Mouse (Mus musculus) midbrain, postnatal 0 days (tissue): ENCODE results near the gene Rab3c. TPM values are rescaled to one million over a fixed set of nuclear protein-coding genes. Genes with fewer than 3 reads are reported as not detected.

Experiments used
- ATAC-seq: fragments of 200-750 bp; cut with Nextera tagmentation; 2 replicates; pipeline ENCODE4 v1.8.0; 2017; ENCODE audit warnings: moderate number of reproducible peaks, mild to moderate bottlenecking, moderate TSS enrichment, moderate library complexity; ENCODE audit not compliant: low FRiP score
- DNase-seq: peaks from one replicate; pipeline ENCODE4 v3.0.0-alpha.2; 2015; ENCODE audit warnings: low spot score
- H3K27ac ChIP-seq: fragments of 300-500 bp; sonication (generic); 2 replicates; pipeline ENCODE4 v1.5.1; 2014; ENCODE audit warnings: low read depth, mild to moderate bottlenecking, low read length, mixed read lengths
- H3K27me3 ChIP-seq: fragments of 300-500 bp; sonication (generic); 2 replicates; pipeline ENCODE4 v1.6.1; 2014; ENCODE audit warnings: low read length, control low read depth, mixed read lengths; ENCODE audit not compliant: insufficient read depth
- H3K36me3 ChIP-seq: fragments of 300-500 bp; sonication (generic); 2 replicates; pipeline ENCODE4 v1.6.1; 2014; ENCODE audit warnings: low read length, control low read depth, mixed read lengths; ENCODE audit not compliant: insufficient read depth
- H3K4me1 ChIP-seq: fragments of 300-500 bp; sonication (generic); 2 replicates; pipeline ENCODE4 v1.6.1; 2014; ENCODE audit warnings: mild to moderate bottlenecking, control low read depth, antibody characterized with exemption, low read length, mixed read lengths; ENCODE audit not compliant: insufficient read depth
- H3K4me2 ChIP-seq: fragments of 300-500 bp; sonication (generic); 2 replicates; pipeline ENCODE4 v1.6.1; 2014; ENCODE audit warnings: low read depth, mild to moderate bottlenecking, low read length, mixed read lengths; ENCODE audit not compliant: poor library complexity, severe bottlenecking
- H3K4me3 ChIP-seq: fragments of 300-500 bp; sonication (generic); 2 replicates; pipeline ENCODE4 v1.5.1; 2014; ENCODE audit warnings: low read depth, mild to moderate bottlenecking, low read length, moderate library complexity
- H3K9ac ChIP-seq: fragments of 300-500 bp; sonication (generic); replicated peaks from 2 replicates; pipeline ENCODE4 v1.6.1; 2014; ENCODE audit warnings: mild to moderate bottlenecking, low read length, moderate library complexity, mixed read lengths; ENCODE audit not compliant: poor library complexity, severe bottlenecking
- H3K9me3 ChIP-seq: fragments of 300-500 bp; sonication (generic); 2 replicates; pipeline ENCODE4 v1.6.1; 2016; ENCODE audit warnings: low read length, control low read depth
- CTCF ChIP-seq: IDR thresholded peaks from 2 replicates; pipeline ENCODE4 v1.5.1; 2016; ENCODE audit warnings: antibody characterized with exemption, mild to moderate bottlenecking
- WGBS: fragments of 180-500 bp; shearing (Covaris S2); extraction: QIAGEN DNeasy Blood & Tissue Kit; methylation state at CpG from one replicate; pipeline ENCODE4 v1.1.7; 2014; 5-methylcytosine and 5-hydroxymethylcytosine counted together
- polyA plus RNA-seq: library from polyadenylated mRNA; unstranded; fragments of >200 nt; fragmentation: Nextera tagmentation; extraction: Ambion mirVana; gene quantifications from 2 replicates; pipeline ENCODE4 v1.2.1, GENCODE M21; 2015
- total RNA-seq: library from RNA; depleted of rRNA; stranded (reverse); fragments of >200 nt; gene quantifications from 2 replicates; pipeline ENCODE4 v1.2.3, GENCODE M21; 2014

The Rab3c gene
- total and polyA plus RNA-seq, 2 experiments from 2014 or later, result 164 to 168 TPM

GRCm38 (mm10) chr13:110219195-110219594 lies 61.6 kb downstream of the Rab3c start:
- no peaks in the 10 kb centered on the region for H3K27me3 ChIP-seq
- 29% methylated on average over 7 of the region's 7 CpGs for WGBS
- H3K9ac ChIP-seq, result no peak overlapping the region
- H3K9me3 ChIP-seq, result no peaks in the 10 kb centered on the region
- TF ChIP-seq CTCF, result no peak
- no peak for DNase-seq
- H3K4me2 ChIP-seq, result no peak overlapping the region
- no peak overlapping the region for H3K27ac ChIP-seq
- no peaks in the 10 kb centered on the region for H3K4me1 ChIP-seq
- no peak overlapping the region for H3K4me3 ChIP-seq
- ATAC-seq, result no peak
- H3K36me3 ChIP-seq, result no peaks in the 10 kb centered on the region

DNA sequence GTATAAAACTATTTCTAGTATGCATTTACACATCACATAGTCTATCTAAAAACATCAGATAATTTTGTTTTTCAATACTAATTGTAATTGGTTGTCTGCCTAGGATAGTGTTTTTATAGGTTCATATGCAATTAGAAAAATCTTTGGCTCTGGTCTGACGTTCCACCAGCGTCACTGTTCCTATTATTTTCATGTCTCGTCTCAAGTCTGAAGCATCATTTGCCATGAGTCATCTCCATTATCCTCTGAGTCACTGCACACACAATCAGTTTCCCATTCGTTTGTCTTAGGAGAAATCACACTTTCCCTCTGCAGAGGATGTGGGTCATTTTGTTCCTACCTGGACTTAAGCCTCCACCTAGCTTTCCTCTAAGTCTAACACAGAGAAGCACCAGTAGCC lies 62.3 kb downstream of the Rab3c start:
- no peak overlapping the region for H3K9ac ChIP-seq
- no peak overlapping the region for H3K27ac ChIP-seq
- H3K9me3 ChIP-seq, result no peaks in the 10 kb centered on the region
- no peak overlapping the region for H3K4me3 ChIP-seq
- H3K36me3 ChIP-seq, result no peaks in the 10 kb centered on the region
- DNase-seq (peak; percentile 13), ATAC-seq (no peak)
- TF ChIP-seq CTCF, result no peak
- WGBS, result 57% methylated on average over 4 of the region's 4 CpGs
- H3K27me3 ChIP-seq, result no peaks in the 10 kb centered on the region
- no peaks in the 10 kb centered on the region for H3K4me1 ChIP-seq
- no peak overlapping the region for H3K4me2 ChIP-seq

- H3K27ac ChIP-seq, result no peak overlapping the region
- H3K4me3 ChIP-seq, result no peak overlapping the region
- H3K27me3 ChIP-seq, result no peaks in the 10 kb centered on the region
- ATAC-seq (no peak), DNase-seq (no peak)
- H3K4me2 ChIP-seq, result no peak overlapping the region
- no peaks in the 10 kb centered on the region for H3K4me1 ChIP-seq
- TF ChIP-seq CTCF, result no peak
- no peaks in the 10 kb centered on the region for H3K36me3 ChIP-seq
- WGBS, result 89% methylated on average over 8 of the region's 8 CpGs
- no peak overlapping the region for H3K9ac ChIP-seq
- H3K9me3 ChIP-seq, result no peaks in the 10 kb centered on the region
These were observed 69.2 kb downstream of the Rab3c start for GRCm38 (mm10) chr13:110211526-110212075.

DNA sequence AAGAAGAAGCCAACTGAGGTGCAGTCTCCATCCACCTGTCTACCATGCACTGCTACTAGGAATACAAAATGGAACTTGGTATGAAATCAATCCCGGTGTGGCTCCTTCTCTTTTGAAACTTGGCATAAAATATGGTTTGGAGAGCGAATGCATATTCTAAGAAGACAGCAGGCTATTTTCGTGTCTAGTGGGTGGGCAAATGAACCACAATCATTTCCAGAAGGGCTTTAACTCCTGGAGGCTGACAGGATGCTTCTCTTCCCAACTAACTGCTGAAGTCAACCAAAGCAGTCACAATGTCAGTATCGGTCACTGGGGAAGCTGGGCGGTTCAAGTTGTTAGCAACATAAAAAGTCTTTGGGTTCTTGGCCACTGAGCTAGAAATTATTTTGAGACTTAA lies 81.9 kb downstream of the Rab3c start:
- Histone ChIP-seq H3K4me2 (no peak overlapping the region), H3K4me3 (no peak overlapping the region), H3K27me3 (no peaks in the 10 kb centered on the region), H3K4me1 (no peaks in the 10 kb centered on the region), H3K9me3 (no peaks in the 10 kb centered on the region), H3K36me3 (no peaks in the 10 kb centered on the region; the same call in 1 of the 2 replicates), H3K27ac (no peak overlapping the region), H3K9ac (no peak overlapping the region)
- no peak for DNase-seq
- TF ChIP-seq CTCF, result no peak
- no peak for ATAC-seq
- WGBS, result 93% methylated on average over 5 of the region's 5 CpGs

DNA sequence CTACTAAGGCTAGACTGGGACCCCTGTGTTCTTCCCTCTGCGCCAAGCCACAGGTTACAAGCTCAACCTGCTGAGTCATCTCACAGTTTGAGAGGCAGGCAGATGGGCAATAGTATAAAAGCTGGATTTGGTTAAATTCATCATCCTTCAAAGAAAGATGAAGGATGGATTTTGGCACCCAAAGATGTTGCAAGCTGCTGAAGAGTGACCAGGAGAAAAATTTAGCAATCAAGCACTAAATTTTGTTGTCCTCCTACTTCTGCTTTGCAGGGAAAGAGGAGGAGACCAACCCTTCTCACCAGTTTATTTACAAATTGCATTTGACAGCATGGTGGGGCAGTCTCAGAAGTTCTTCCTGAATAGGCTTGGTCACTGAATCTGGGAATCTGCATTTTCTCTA lies 90.8 kb downstream of the Rab3c start:
- Histone ChIP-seq H3K9me3 (no peaks in the 10 kb centered on the region), H3K4me2 (no peak overlapping the region), H3K27ac (no peak overlapping the region), H3K27me3 (no peaks in the 10 kb centered on the region), H3K4me3 (no peak overlapping the region), H3K36me3 (no peaks in the 10 kb centered on the region), H3K9ac (no peak overlapping the region), H3K4me1 (no peaks in the 10 kb centered on the region)
- no peak for TF ChIP-seq CTCF
- ATAC-seq (no peak), DNase-seq (no peak)
- WGBS, result 48% methylated on average over 1 of the region's 1 CpGs

DNA sequence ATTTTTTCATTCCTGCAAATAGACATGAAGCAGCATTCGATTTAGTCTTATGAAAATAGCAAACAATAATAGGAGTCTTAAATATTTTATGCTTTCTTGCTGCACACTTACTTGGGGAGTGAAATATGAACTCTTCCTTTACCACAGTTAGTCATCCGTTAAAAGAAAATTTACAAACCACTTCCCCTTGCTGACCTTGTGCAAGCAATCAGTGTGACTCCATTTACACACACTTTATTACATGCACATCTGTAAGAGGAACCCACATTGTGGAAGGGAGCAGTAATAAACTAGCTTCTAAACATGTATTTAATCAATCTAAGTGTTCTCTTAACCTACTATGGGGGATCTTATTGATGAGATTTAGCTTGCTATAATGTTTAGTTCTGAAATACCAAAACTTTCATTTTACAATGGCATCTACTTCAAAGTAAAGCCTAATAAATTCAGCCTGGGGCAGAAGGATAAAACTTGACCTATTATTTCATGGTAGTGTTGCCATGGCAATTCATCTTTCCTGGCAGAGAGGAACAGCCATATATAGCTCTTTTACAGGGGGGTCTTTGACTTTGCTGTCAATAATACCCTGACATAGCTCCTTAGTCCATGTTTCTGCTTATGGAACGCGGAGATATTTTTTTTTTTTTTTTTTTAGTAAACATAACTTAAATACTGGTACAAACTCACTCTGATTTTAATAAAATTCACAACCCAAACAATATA lies 95.7 kb downstream of the Rab3c start:
- Histone ChIP-seq H3K4me2 (no peak overlapping the region), H3K9me3 (no peaks in the 10 kb centered on the region), H3K4me3 (no peak overlapping the region), H3K27ac (peak overlapping the region; percentile 65; the same call in 1 of the 2 replicates), H3K4me1 (peaks cover 3% of the 10 kb centered on the region; the same call in 1 of the 2 replicates), H3K36me3 (no peaks in the 10 kb centered on the region), H3K27me3 (no peaks in the 10 kb centered on the region), H3K9ac (no peak overlapping the region)
- TF ChIP-seq CTCF, result no peak
- ATAC-seq, result no peak
- no peak for DNase-seq
- 46% methylated on average over 4 of the region's 4 CpGs for WGBS
